Mouse (Mus musculus) erythroblast, embryonic 14.5 days (primary cell): ENCODE results near the gene Atp9a.

Experiments used
- GATA1 ChIP-seq: IDR thresholded peaks from 2 replicates; pipeline ENCODE4 v1.6.1; 2012; ENCODE audit warnings: low read length, inconsistent platforms, mixed read lengths
- TAL1 ChIP-seq: IDR thresholded peaks from 3 replicates; pipeline ENCODE4 v1.6.1; 2012; ENCODE audit warnings: low read length, inconsistent platforms, mixed read lengths

- TF ChIP-seq GATA1 (no peak), TAL1 (no peak)
Measured at GRCm38 (mm10) chr2:168777481-168777880, 35.3 kb upstream of the Atp9a start.
